Mouse (Mus musculus) heart, postnatal 10 days (tissue): Measurements from ENCODE around the gene Acly. TPM values are rescaled to one million over a fixed set of nuclear protein-coding genes. Genes with fewer than 3 reads are reported as not detected.
A peak's percentile ranks its signal among the peaks of the same experiment; 100 is the strongest.
"Not testable (repeated sequence)": the region's sequence is repeated elsewhere in the genome, so short reads cannot be mapped to it uniquely, and the experiment has no call there.

Source experiments
- DNase-seq, 2 experiments: peaks; one replicate each; pipeline ENCODE4 v3.0.0; 2021
- intact Hi-C: fragments of 180-260 bp; cut with DNase I; formaldehyde crosslinking; loops from one replicate; pipeline ENCODE4 v1.15.1; 2025
- total RNA-seq, 2 experiments: library from RNA; stranded (reverse); gene quantifications; 2 replicates each; pipeline ENCODE4 v1.2.3; 2021

Gene Acly
- total RNA-seq, 2 experiments from 2014 or later, result 47.8 to 51.1 TPM

DNA sequence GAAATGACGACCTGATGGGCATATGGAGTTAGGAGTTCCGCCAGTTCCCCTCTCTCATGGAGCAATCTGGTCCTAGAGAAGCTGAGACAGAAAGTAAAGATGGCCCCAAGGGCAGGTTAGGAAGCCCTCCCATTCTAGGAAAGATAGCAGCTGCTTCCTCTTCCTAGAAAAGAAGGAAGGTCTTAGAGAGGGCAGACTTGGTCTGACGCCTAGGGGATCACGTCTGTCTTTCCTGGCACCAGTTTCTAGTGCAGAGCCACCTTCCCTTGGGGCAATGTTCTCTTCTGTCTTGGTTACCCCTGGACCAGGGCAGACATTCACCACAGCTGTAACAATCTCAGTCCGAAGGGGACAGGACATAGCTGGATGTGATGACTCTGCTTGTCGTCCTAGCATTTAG, 20.3 kb upstream of the Acly start:
- no peak for DNase-seq

DNA sequence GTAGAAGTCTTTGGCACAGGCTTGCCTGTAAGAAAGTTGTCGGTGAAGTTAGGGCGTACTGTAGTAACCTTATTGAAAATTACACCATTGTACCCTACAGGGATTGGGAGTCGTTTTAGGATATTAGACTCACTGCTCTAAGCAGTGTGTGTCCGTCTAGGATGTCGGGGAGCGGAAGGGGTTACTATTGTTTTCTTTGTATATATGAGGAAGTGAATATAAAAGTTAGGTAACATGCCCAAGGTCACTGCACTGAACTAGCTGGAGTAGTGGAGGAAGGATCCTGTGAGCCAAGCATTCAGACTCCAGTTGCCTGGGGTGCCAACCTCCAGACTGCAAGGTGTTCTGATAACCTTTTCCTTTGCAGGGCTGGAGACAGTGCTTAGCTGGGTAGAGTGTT, 19.2 kb upstream of the Acly start:
- intact Hi-C loops, result no loop called here
- no peak for DNase-seq

More for the DNA sequence above, 20.3 kb upstream of the Acly start:
- intact Hi-C loops, result no loop called here

DNA sequence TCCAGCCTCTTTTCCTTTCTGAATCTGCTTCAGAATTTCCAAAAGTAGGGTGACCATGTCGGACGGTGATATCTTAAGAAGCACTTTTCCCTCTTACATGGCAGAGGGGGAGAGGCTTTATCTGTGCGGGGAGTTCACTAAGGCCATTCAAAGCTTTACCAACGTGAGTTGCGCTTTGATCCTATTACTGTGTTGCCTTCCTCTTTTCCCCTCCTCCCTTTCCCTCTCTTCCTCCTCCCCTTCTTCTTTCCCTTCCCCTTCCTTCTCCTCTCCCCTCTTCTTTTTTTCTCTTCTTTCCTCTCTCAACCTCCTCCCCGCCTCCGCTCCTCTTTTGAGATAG, 17.9 kb upstream of the Acly start:
- DNase-seq, result no peak
- intact Hi-C loops, result no loop called here

DNA sequence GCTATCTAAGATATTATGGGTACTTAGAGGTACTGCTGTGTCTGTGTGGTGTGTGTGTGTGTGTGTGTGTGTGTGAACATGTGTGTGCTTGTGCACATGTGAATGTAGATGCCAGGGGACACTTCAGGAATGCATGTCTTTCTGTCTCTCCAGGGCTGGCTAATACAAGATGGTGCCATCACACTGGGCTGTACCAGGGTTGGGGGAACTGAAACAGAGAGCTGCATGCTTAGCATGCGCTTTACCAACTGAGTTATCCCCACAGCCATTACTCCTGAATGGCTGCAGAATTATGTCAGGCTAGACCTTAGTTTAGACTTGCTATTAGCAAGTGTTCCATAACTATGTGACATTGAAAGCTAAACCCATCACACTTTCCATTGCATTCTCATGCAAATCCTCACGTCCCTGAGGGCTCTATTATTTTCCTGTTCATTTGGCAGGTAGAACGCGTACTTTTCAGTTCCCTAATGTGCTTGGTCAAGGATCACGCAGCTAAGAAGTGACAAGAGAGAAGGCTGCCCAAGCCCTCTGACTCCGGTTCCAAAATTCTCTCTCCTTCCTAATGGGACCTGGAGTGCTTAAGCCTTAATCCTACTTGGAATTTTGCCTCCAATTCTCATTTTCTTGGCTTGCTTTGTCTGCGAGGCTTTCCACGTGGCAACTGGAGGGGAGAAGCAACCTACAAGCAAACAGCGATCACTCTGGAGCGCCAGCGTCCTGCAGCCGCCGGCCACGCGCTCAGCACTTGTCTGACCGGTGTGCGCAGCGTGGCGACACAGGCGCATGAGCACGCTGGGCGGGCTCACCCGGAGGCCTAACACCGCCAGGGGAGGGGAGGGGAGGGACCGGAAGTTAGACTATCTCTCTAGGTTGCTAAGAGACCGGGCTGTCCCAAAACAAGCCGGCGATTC, 17.3 kb upstream of the Acly start, which contains the start of gene Ttc25:
Gene Ttc25 (plus strand): TSS at position 776 of the 914 bp plus-strand sequence.
- peak; percentile 92 to 93 for DNase-seq
- intact Hi-C loops, result no loop called here

DNA sequence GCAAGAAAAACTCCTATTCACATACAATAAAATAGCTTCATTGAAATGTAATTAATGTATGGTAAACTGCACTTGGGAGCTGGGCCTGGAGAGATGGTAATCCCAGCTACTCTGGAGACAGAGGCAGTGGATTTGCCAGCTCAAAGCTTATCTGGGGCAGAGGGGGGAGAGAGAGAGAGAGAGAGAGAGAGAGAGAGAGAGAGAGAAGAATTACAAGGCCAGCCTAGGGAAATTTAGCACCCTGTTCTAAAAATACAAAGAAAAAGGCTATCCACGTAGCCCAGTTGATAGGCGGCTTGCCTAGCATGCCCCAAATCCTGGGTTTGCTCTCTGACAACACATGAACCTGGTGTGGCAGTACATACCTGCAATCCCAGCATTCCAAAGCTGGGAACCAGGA, 13.8 kb upstream of the Acly start:
- intact Hi-C loops, result no loop called here
- DNase-seq, result no peak

DNA sequence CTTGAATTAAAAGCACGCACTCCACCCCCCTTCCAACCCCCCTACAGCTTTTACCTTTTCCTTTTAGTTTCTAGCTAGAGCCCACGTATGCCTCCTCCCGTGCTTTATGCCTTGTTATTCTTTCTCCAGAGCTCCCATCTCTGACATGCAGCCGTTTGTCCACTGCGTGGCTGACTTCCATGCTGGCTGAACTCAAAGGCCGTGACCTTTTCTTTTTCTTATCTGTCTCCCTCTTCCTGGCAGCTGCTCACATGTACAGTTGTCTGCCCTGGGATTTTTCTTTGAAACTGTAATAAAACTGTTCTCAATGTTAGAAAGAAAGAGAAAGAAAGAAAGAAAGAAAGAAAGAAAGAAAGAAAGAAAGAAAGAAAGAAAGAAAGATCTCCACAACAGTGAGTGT, 13.2 kb upstream of the Acly start:
- intact Hi-C loops, result no loop called here
- no peak for DNase-seq

- intact Hi-C loops, result no loop called here
- DNase-seq, result no peak
Measured at GRCm38 (mm10) chr11:100536466-100536865, 8.7 kb upstream of the Acly start.

GRCm38 (mm10) chr11:100535996-100536395, 8.2 kb upstream of the Acly start:
- intact Hi-C loops, result no loop called here
- DNase-seq, result no peak

DNA sequence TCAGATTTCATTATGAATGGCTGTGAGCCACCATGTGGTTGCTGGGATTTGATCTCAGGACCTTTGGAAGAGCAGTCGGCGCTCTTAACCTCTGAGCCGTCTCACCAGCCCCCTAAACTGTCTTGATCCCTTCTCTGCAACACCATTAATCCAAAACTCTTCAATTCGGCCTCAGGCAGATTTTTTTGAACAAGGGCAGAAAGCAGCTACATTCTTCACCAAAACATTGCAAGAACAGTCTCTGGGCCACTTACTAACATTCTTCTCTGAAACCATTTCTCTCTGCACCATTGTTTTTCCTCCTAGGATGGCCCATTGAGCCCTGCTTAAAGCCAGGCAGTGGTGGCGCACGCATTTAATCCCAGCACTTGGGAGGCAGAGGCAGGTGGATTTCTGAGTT, 7.0 kb upstream of the Acly start:
- intact Hi-C loops, DNase-seq: not testable (repeated sequence)

GRCm38 (mm10) chr11:100534411-100534810, 6.6 kb upstream of the Acly start:
- intact Hi-C loops, DNase-seq: not testable (repeated sequence)

DNA sequence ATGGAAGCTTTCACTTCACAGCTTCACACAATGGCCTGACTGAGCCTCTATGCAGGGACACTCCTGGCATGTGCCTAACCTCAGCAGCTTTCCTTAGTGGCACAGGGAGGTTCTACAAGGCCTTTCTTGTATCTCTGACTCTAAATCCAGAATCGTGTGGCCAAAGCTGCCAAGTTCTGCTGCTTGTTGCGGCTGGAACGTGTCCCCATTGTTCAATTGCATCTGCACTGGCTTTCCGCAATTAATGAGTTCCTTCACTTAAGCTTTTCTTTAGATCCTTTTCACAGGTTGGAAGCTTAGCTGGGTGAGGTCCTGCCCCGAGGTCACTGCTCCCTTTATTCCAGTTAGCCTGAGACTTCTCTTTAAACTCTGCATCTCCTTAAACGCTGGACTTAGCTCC, 6.1 kb upstream of the Acly start:
- no peak for DNase-seq
- intact Hi-C loops, result no loop called here

DNA sequence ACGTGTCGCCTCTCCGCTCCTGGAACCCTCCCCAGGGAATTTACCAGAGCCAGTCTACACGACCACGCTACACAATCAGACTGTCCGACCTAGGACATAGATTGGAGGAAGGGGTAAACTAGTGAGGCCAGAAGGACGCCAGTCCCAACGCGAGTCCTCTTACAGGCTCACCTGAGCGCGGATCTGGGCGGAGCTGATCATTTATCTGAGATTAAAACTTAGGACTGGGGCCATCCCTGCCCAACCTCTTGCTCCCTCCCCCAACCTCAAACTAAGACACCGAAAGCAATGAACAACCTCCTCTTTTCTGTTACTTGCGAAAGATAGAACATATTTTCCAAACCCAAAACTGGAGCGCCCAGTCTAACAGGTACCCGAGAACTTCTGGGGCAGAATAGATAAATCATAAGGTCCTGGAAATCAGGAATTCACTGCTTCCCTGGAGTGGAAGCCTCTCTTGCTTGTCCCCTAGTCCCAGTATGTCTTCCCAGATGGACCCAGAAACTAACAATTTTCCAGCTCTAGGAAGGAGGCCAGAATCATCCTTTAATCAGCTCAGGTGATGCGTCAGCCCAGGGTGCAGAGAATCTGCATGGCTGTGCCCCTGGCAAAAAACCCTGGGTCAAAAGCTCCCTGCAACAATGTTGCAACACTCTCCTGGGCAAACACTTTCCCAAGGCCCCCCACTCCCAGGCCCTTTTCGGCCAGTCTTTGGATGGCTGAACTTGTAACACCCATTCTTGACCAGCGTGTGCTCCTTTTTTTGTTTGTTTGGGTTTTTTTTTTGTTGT, 770 bp upstream of the Acly start:
- intact Hi-C loops, result no loop called here
- no peak for DNase-seq

DNA sequence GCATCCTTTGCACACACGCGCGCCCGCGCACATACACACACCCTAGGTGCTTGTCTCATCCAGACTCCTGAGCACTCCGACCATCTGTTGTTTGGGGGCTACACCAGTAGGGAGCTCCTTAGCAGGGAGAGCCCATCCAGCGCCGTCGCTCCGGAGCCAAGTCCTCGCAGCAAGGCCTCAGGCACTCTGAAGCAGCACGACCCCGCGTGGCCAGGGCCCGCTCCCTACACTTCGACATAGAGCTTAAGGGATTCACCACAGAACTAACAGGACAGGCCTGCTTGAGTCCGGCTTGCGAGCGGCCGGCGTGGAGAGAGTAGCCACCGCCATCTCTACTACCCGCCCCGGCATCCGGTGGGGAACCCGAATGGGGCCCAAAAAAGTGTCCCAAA, 738 bp downstream of the Acly start:
- DNase-seq, result peak; percentile 72 to 74
- intact Hi-C loops, result no loop called here

GRCm38 (mm10) chr11:100526052-100526816, 1.6 kb downstream of the Acly start:
- no peak for DNase-seq
- intact Hi-C loops, result no loop called here

DNA sequence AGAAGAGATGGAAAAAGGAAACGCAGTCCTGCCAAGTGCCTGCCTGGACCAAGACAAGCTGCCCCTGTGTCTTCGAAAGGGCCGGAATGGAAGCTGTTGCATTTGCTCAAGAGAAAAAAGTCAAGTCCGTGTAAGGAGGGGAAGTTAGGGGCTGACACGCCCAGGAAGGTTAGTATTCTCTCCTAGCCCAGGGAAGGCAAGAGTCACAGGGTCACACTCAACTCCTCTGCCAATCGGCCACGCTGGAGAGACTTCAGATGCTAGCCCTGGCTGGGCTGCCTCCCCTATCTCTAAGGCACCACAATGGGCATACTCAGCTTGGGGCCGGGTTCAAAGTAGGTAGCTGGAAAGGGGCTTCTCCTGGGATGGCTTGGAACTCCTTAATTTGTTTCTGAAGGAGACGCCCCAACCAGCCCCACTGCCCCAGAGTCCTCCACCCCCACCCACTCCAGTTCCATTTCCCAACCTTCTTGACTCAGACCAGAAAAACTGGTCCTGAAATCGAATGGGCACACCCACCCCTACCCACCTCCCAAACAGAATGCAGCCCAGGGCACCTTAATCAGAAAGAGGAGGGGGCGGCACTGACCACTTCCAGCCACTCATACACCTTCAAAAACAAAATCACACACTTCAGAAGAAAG, 2.7 kb downstream of the Acly start:
- DNase-seq, result no peak
- intact Hi-C loops, result no loop called here

DNA sequence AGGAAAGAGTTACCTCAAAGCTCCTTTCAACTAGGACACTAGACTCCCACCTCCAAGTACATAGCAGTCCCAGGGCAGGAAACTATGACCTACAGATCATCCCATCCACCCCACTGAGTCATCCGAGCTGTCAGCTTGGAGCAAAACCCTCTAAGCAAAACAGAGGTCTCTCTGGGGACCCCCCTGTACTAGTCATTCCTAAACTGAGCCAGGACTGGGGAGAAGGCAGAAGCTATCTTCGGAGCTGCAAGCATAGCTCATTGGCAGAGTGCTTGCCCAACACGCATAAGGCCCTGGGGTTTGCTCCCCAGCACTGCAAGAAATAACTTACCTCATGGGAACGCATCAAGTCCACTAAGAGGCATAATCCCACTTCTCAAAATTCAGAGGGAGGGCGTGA, 3.4 kb downstream of the Acly start:
- DNase-seq, result peak; percentile 26 to 38
- intact Hi-C loops, result no loop called here

- no peak for DNase-seq
- intact Hi-C loops, result no loop called here
Measured at GRCm38 (mm10) chr11:100520838-100521237, 7.0 kb downstream of the Acly start.

- intact Hi-C loops, result no loop called here
- DNase-seq, result no peak
Measured at GRCm38 (mm10) chr11:100519188-100519587, 8.6 kb downstream of the Acly start.

GRCm38 (mm10) chr11:100518188-100518591, 9.6 kb downstream of the Acly start:
- no peak for DNase-seq
- intact Hi-C loops, result no loop called here

DNA sequence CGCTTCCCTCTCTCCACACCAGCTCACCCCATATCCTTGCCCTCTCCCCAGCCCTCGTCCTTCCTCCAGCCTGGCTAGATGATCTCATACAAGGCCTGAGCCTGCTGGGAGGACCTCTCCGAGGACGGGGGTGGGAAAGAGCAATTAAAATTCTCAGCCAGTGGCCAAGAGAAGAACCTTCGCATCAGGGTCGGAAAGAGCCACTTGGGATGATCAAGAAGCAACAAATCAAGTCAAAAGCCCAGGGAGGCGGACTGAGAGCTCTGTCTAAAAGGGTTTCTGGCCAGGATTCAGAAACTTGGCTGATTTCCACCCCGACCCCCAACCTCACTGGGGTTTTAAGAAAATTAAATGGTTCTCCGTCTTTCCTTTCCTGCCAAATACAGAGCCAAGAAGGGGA, 11.5 kb downstream of the Acly start:
- intact Hi-C loops, result no loop called here

DNA sequence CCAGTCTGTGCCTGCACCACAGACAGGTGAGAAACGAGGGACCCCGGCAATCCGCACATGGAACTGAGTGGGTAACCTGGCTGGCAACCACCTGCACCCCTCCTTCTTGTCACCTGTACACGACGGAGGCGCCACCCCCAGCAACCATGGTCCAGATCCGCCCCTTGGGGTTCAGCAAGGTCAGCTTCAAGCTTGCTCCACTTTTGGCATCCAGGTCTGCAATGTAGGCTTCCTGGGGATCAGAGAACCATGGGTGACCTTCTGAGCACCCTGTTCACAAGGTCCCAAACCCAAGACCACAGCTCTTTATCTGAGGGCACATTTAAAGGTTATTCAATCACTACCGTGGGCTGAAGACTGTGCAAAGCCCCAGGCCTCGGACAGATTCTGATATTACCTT, 12.0 kb downstream of the Acly start:
- intact Hi-C loops, result no loop called here
- no peak for DNase-seq

More for the DNA sequence above, 11.5 kb downstream of the Acly start:
- DNase-seq, result no peak
